Mouse (Mus musculus): ENCODE data around the gene Slco3a1. TPM values are rescaled to one million over a fixed set of nuclear protein-coding genes. Genes with fewer than 3 reads are reported as not detected.

Gene Slco3a1
- total and polyA plus RNA-seq, 2 experiments from 2014 or later = 23.4 to 39.2 TPM

DNA sequence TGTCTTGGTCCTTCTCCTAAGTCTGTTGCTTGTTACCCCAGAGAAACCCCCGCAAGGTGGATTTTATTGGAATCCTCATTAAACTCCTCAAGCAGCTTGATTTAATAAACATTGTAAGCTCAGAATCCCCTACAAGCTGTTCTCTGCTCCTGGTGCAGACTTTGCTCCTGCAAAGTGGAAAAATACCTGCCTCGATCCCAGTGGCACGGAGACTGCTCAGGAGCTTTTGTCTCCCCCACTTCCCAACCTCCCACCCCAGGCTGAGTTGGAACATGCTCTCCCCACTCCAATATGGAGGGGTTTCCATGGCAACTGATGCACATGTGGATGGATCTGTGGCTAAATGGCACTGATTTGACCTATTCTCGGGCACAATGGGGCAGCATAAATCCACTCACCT is 268.0 kb downstream of the Slco3a1 start:
- peaks cover 4% of the 10 kb centered on the region; the same call in 1 of the 2 replicates for H3K4me1 ChIP-seq (ENCODE audit: insufficient read depth, low read length)
- no peaks in the 10 kb centered on the region for H3K27me3 ChIP-seq (ENCODE audit: insufficient read depth, low read length)
- H3K4me3 ChIP-seq (ENCODE audit: low read depth, low read length) = no peak overlapping the region
- ATAC-seq (ENCODE audit: low FRiP score) = no peak
- TF ChIP-seq CTCF (IDR thresholded peaks at IDR 0.05) = no peak
- 58% methylated on average over 4 of the region's 4 CpGs for WGBS
- H3K27ac ChIP-seq (ENCODE audit: low read depth, low read length) = no peak overlapping the region
- H3K9ac ChIP-seq (replicated peaks; ENCODE audit: low read length, poor library complexity, severe bottlenecking) = no peak overlapping the region
- H3K9me3 ChIP-seq (ENCODE audit: low read length) = no peaks in the 10 kb centered on the region
- no peak for DNase-seq (ENCODE audit: low spot score)
- no peaks in the 10 kb centered on the region; the same call in 1 of the 2 replicates for H3K36me3 ChIP-seq (ENCODE audit: insufficient read depth, low read length)
- H3K4me2 ChIP-seq (ENCODE audit: low read depth, low read length, poor library complexity, severe bottlenecking) = no peak overlapping the region

DNA sequence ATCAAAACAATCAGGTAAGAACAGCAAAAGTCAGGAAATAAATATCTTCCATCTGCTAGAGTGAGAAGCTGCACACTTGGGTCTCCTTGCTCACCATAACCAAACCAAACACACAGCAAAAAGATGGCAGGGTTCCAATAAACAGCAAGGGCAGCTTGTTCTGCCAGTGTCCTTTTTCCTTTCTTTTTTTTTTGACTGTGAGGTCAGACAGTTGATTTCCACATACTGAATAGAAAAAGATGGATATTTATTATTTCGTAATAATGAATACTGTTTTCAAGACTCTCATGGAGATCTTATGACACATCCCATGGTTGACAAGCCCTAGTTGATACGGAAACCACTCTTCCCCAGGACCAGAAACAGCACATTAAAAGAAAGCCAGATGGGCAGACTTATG is 274.2 kb downstream of the Slco3a1 start:
- WGBS = 92% methylated on average over 2 of the region's 2 CpGs
- H3K9me3 ChIP-seq (ENCODE audit: low read length) = no peaks in the 10 kb centered on the region
- H3K27ac ChIP-seq (ENCODE audit: low read depth, low read length) = no peak overlapping the region
- H3K4me2 ChIP-seq (ENCODE audit: low read depth, low read length, poor library complexity, severe bottlenecking) = no peak overlapping the region
- no peak overlapping the region for H3K4me3 ChIP-seq (ENCODE audit: low read depth, low read length)
- H3K9ac ChIP-seq (replicated peaks; ENCODE audit: low read length, poor library complexity, severe bottlenecking) = no peak overlapping the region
- ATAC-seq (ENCODE audit: low FRiP score) (no peak), DNase-seq (ENCODE audit: low spot score) (no peak)
- no peaks in the 10 kb centered on the region; the same call in 1 of the 2 replicates for H3K36me3 ChIP-seq (ENCODE audit: insufficient read depth, low read length)
- H3K4me1 ChIP-seq (ENCODE audit: insufficient read depth, low read length) = no peaks in the 10 kb centered on the region
- no peak for TF ChIP-seq CTCF (IDR thresholded peaks at IDR 0.05)
- no peaks in the 10 kb centered on the region for H3K27me3 ChIP-seq (ENCODE audit: insufficient read depth, low read length)

DNA sequence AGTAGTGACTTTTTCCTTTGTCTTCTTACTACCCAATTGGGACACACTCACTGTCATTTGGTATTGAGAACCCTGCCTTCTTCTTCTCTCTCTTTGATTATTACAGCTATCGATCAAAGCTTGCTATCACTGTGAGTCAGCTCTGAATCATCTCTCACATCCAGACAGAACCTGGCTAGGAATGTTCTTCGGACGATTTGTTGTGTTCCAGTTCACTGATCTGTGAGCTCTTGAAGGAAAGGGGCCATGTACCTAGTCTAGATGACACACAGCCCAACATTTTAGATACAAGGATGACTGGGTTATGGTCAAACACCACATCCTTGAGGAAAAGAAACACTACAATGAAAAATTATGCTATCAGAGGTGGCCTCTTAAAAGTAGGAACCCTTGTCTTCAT is 275.2 kb downstream of the Slco3a1 start:
- WGBS = 89% methylated on average over 3 of the region's 3 CpGs
- TF ChIP-seq CTCF (IDR thresholded peaks at IDR 0.05) = no peak
- DNase-seq (ENCODE audit: low spot score) (no peak), ATAC-seq (ENCODE audit: low FRiP score) (no peak)
- Histone ChIP-seq H3K4me2 (ENCODE audit: low read depth, low read length, poor library complexity, severe bottlenecking) (no peak overlapping the region), H3K4me1 (ENCODE audit: insufficient read depth, low read length) (no peaks in the 10 kb centered on the region), H3K36me3 (ENCODE audit: insufficient read depth, low read length) (no peaks in the 10 kb centered on the region; the same call in 1 of the 2 replicates), H3K4me3 (ENCODE audit: low read depth, low read length) (no peak overlapping the region), H3K27ac (ENCODE audit: low read depth, low read length) (no peak overlapping the region), H3K9ac (replicated peaks; ENCODE audit: low read length, poor library complexity, severe bottlenecking) (no peak overlapping the region), H3K27me3 (ENCODE audit: insufficient read depth, low read length) (no peaks in the 10 kb centered on the region), H3K9me3 (ENCODE audit: low read length) (no peaks in the 10 kb centered on the region)

DNA sequence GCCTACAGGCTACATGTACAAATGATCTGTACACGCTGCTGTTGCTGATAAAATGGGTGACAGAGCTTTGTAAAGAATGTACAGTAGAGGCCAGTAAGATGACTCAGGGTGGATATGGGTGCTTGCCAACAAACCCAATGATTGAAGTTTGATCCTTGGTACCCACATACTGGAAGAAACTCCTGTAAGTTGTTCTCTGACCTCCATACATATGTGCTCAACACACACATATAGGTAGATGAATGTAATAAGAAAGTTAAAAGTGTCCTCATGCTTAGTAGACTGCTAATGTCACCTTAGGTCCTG is 284.5 kb downstream of the Slco3a1 start:
- H3K9me3 ChIP-seq (ENCODE audit: low read length) = no peaks in the 10 kb centered on the region
- no peaks in the 10 kb centered on the region for H3K27me3 ChIP-seq (ENCODE audit: insufficient read depth, low read length)
- no peak for TF ChIP-seq CTCF (IDR thresholded peaks at IDR 0.05)
- H3K27ac ChIP-seq (ENCODE audit: low read depth, low read length) = no peak overlapping the region
- no peak overlapping the region for H3K9ac ChIP-seq (replicated peaks; ENCODE audit: low read length, poor library complexity, severe bottlenecking)
- WGBS = 76% methylated on average over 1 of the region's 1 CpGs
- no peak overlapping the region for H3K4me3 ChIP-seq (ENCODE audit: low read depth, low read length)
- DNase-seq (ENCODE audit: low spot score) = no peak
- no peak overlapping the region for H3K4me2 ChIP-seq (ENCODE audit: low read depth, low read length, poor library complexity, severe bottlenecking)
- ATAC-seq (ENCODE audit: low FRiP score) = no peak
- H3K36me3 ChIP-seq (ENCODE audit: insufficient read depth, low read length) = no peaks in the 10 kb centered on the region
- no peaks in the 10 kb centered on the region for H3K4me1 ChIP-seq (ENCODE audit: insufficient read depth, low read length)

DNA sequence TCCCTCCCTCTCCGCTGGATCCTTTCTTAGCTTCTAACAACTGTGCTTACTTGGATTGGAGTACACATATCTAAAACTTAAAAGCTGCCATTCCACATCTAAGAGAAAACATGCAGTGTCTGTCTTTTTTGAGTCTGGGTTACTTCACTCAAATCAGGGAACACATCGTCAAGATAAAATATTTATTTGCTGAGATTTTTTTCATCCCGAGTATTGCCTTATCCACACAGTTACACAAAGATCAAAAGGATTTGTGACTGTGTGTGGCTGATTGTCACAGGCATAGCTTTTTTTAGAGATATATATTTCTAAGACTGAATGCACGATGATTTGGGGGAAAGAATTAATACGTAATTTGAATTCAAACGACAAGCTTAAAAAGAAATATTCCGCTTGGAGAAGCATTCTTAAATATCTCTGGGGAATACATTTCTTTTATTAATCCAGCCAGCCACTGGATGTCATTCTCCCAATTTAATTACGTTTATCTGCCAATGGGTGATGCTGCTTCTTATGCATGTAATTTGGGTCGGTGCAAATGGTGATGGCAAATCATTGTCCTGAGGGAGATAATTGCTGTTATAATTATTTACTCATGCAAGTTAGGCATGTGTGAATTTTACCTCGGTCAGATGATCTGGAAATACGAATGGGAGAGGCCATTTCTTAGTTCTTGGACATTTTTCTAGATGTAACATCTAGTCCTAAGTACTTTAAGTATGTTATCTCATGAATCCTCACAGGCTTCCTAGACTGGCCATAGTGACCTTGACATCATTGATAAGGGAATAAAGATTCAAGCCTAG is 285.1 kb downstream of the Slco3a1 start:
- DNase-seq (ENCODE audit: low spot score) (peak; percentile 30), ATAC-seq (ENCODE audit: low FRiP score) (no peak)
- 0 out of 2 replicates have a peak overlapping the region, but pooled peaks have one; percentile 6 for H3K27ac ChIP-seq (ENCODE audit: low read depth, low read length)
- H3K9me3 ChIP-seq (ENCODE audit: low read length) = no peaks in the 10 kb centered on the region
- H3K4me3 ChIP-seq (ENCODE audit: low read depth, low read length) = no peak overlapping the region
- no peaks in the 10 kb centered on the region for H3K4me1 ChIP-seq (ENCODE audit: insufficient read depth, low read length)
- H3K27me3 ChIP-seq (ENCODE audit: insufficient read depth, low read length) = no peaks in the 10 kb centered on the region
- WGBS = 36% methylated on average over 11 of the region's 11 CpGs
- H3K9ac ChIP-seq (replicated peaks; ENCODE audit: low read length, poor library complexity, severe bottlenecking) = no peak overlapping the region
- TF ChIP-seq CTCF (IDR thresholded peaks at IDR 0.05) = no peak
- no peak overlapping the region for H3K4me2 ChIP-seq (ENCODE audit: low read depth, low read length, poor library complexity, severe bottlenecking)
- H3K36me3 ChIP-seq (ENCODE audit: insufficient read depth, low read length) = no peaks in the 10 kb centered on the region

DNA sequence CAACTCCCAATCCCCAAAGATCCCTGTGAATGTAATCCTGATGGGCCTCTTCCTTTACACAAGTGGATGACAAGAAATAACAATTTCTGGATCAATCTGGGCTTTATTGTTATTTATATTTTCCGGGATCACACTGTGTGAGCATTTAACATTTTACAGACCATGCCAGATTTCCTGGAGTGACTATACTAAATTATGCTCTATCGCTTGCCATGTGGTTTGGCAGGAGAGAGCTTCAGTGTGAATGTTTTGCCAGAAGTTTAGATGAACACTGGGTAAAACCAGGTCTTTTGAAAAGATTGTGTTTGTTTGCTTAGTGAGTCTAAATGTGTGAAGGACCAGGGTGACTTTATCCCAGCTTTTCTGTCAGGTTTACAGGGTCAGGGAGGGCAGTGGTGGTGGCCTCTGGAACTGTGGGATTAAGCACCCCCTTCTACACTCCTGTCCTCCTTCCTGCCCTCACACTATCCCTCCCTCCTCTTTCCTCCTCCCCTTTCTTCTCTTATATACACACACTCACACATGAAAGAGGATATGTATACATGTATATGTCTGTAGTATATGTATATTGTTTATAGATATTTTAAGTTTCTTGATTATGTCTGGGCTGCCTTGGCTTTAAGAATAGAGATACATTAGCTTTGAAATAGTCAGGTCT is 287.9 kb downstream of the Slco3a1 start:
- H3K9me3 ChIP-seq (ENCODE audit: low read length) = no peaks in the 10 kb centered on the region
- H3K27ac ChIP-seq (ENCODE audit: low read depth, low read length) = no peak overlapping the region
- no peaks in the 10 kb centered on the region for H3K4me1 ChIP-seq (ENCODE audit: insufficient read depth, low read length)
- H3K9ac ChIP-seq (replicated peaks; ENCODE audit: low read length, poor library complexity, severe bottlenecking) = no peak overlapping the region
- H3K4me3 ChIP-seq (ENCODE audit: low read depth, low read length) = no peak overlapping the region
- no peak overlapping the region for H3K4me2 ChIP-seq (ENCODE audit: low read depth, low read length, poor library complexity, severe bottlenecking)
- TF ChIP-seq CTCF (IDR thresholded peaks at IDR 0.05) = no peak
- 76% methylated on average over 2 of the region's 2 CpGs for WGBS
- ATAC-seq (ENCODE audit: low FRiP score) = no peak
- no peaks in the 10 kb centered on the region for H3K27me3 ChIP-seq (ENCODE audit: insufficient read depth, low read length)
- no peaks in the 10 kb centered on the region for H3K36me3 ChIP-seq (ENCODE audit: insufficient read depth, low read length)
- no peak for DNase-seq (ENCODE audit: low spot score)

Data from midbrain, postnatal 0 days (tissue).